Mouse (Mus musculus) kidney, postnatal 25 days (tissue): ENCODE results near the gene Tnfrsf25.

ENCODE experiments used
- DNase-seq, 2 experiments: peaks; one replicate each; pipeline ENCODE4 v3.0.0; 2021; ENCODE audit warnings: mixed read lengths in 2 of 2

Gene Tnfrsf25

GRCm38 (mm10) chr4:152115921-152116612, at the start of gene Tnfrsf25:
Gene Tnfrsf25, plus strand, starts transcription at chr4:152115934.
- DNase-seq, result no peak

GRCm38 (mm10) chr4:152067280-152067679, 48.5 kb upstream of the Tnfrsf25 start:
- DNase-seq, result no peak

- no peak for DNase-seq
Observed at GRCm38 (mm10) chr4:152068166-152068724, 47.5 kb upstream of the Tnfrsf25 start.

- no peak for DNase-seq
Observed at GRCm38 (mm10) chr4:152069245-152069644, 46.5 kb upstream of the Tnfrsf25 start.

- DNase-seq, result no peak
Observed at GRCm38 (mm10) chr4:152070494-152071396, 45.0 kb upstream of the Tnfrsf25 start.

GRCm38 (mm10) chr4:152072121-152072601, 43.6 kb upstream of the Tnfrsf25 start, which contains the start of gene Plekhg5:
Gene Plekhg5, plus strand, starts transcription at chr4:152072498.
- peak; percentile 28 to 65 for DNase-seq

- peak in 1 of 2 experiments; percentile 41 for DNase-seq
Observed at GRCm38 (mm10) chr4:152072655-152073054, 43.1 kb upstream of the Tnfrsf25 start.

- peak in 1 of 2 experiments; percentile 57 for DNase-seq
Observed at GRCm38 (mm10) chr4:152073715-152074114, 42.0 kb upstream of the Tnfrsf25 start.

GRCm38 (mm10) chr4:152074548-152074947, 41.2 kb upstream of the Tnfrsf25 start:
- no peak for DNase-seq

GRCm38 (mm10) chr4:152077191-152077590, 38.5 kb upstream of the Tnfrsf25 start:
- no peak for DNase-seq

GRCm38 (mm10) chr4:152078105-152078530, 37.6 kb upstream of the Tnfrsf25 start:
- no peak for DNase-seq

- no peak for DNase-seq
Observed at GRCm38 (mm10) chr4:152079261-152079660, 36.5 kb upstream of the Tnfrsf25 start.

GRCm38 (mm10) chr4:152079931-152080330, 35.8 kb upstream of the Tnfrsf25 start:
- DNase-seq, result no peak

- DNase-seq, result no peak
Observed at GRCm38 (mm10) chr4:152083611-152084220, 32.0 kb upstream of the Tnfrsf25 start.

GRCm38 (mm10) chr4:152084616-152085015, 31.1 kb upstream of the Tnfrsf25 start:
- no peak for DNase-seq

- DNase-seq, result peak; percentile 68 to 88
Observed at GRCm38 (mm10) chr4:152086505-152087210, 29.1 kb upstream of the Tnfrsf25 start.

- peak in 1 of 2 experiments; percentile 42 for DNase-seq
Observed at GRCm38 (mm10) chr4:152087211-152088081, 28.3 kb upstream of the Tnfrsf25 start.

- DNase-seq, result peak; percentile 48 to 51
Observed at GRCm38 (mm10) chr4:152088133-152088532, 27.6 kb upstream of the Tnfrsf25 start.

- DNase-seq, result no peak
Observed at GRCm38 (mm10) chr4:152088556-152089120, 27.1 kb upstream of the Tnfrsf25 start.

GRCm38 (mm10) chr4:152090191-152090590, 25.5 kb upstream of the Tnfrsf25 start:
- DNase-seq, result no peak
